Mouse (Mus musculus) CH12.LX (cell line): ENCODE data around the gene Gltpd2.
"Not testable (repeated sequence)": the region's sequence is repeated elsewhere in the genome, so short reads cannot be mapped to it uniquely, and the experiment has no call there.

Experiments
- CTCF ChIP-seq, 2 experiments: IDR thresholded peaks in 1 of 2; conservative IDR thresholded peaks in 1 of 2; 2 replicates each; pipeline ENCODE4 v1.5.1; 2011 to 2012; ENCODE audit warnings: low read depth in 2 of 2, low read length in 2 of 2, improper control_type of control experiment in 1 of 2, inconsistent platforms in 1 of 2, mild to moderate bottlenecking in 1 of 2, moderate library complexity in 1 of 2
- ELF1 ChIP-seq: IDR thresholded peaks from 2 replicates; pipeline ENCODE4 v1.6.1; 2014; ENCODE audit warnings: low read depth, mild to moderate bottlenecking, inconsistent platforms, low read length, improper control_type of control experiment
- GABPA ChIP-seq: IDR thresholded peaks from 2 replicates; pipeline ENCODE4 v1.6.1; 2012; ENCODE audit warnings: low read depth, low read length, improper control_type of control experiment, inconsistent platforms; ENCODE audit not compliant: insufficient replicate concordance
- UBTF ChIP-seq: IDR thresholded peaks from 2 replicates; pipeline ENCODE4 v1.6.1; 2012; ENCODE audit warnings: low read depth, mild to moderate bottlenecking, inconsistent platforms, low read length, improper control_type of control experiment, moderate library complexity

DNA sequence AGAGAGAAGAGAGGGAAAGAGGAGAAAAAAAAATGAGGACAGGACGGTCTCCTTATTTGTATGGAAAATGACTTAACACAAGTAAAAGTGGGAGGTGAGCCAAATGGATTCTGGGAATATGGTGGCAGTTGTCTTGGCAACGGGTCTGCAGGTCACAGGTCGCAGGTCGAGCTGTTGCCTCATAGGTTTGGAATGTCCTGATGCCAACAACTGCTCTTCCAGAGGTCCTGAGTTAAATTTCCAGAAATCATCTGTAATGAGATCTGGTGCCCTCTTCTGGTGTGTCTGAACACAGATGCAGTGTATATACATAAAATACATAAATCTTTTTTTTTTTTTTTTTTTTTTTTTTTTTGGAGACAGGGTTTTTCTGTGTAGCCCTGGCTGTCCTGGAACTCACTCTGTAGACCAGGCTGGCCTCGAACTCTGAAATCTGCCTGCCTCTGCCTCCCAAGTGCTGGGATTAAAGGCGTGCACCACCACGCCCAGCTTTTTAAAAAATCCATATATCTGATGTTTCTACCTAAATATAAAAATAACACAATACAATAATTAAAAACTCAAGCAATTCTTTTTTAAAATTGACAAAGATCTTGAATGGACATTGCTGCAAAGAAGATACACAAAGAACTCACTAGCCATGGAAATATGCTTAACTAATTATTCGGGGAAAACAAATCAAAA, 4.5 kb downstream of the Gltpd2 start:
- not testable (repeated sequence) for TF ChIP-seq GABPA, ELF1, UBTF
- TF ChIP-seq CTCF (conservative IDR thresholded peaks at IDR 0.05 in 1 of 2, IDR thresholded peaks at IDR 0.05 in 1 of 2; ENCODE audit: low read depth in 2 of 2, low read length in 2 of 2): peak in 1 of 2 experiments; percentile 4; a peak in 1 of 4 replicates
